Mouse (Mus musculus) liver, adult 2 months (tissue): Measurements from ENCODE around the gene Gpr162.

Source experiments
- CTCF ChIP-seq: fragments of 200-500 bp; IDR thresholded peaks from 2 replicates; pipeline ENCODE4 v1.5.1; 2011; ENCODE audit warnings: low read depth, low read length, control low read depth
- POLR2A ChIP-seq: fragments of 200-500 bp; IDR thresholded peaks from 2 replicates; pipeline ENCODE4 v1.6.1; 2011; ENCODE audit warnings: low read length, control low read depth; ENCODE audit not compliant: insufficient read depth; ENCODE audit errors: extremely low read depth

GRCm38 (mm10) chr6:124865766-124866362 is 2.1 kb upstream of the Gpr162 start:
- no peak for TF ChIP-seq CTCF
- no peak for TF ChIP-seq POLR2A
